In genomic region chr16:81284241-81284640, GRCm38 (mm10) we compare ENCODE assay signal across 8 mouse cellular contexts.
DNase-seq lines count a peak whose midpoint lies in the region; ATAC-seq and TF ChIP-seq lines count a peak whose summit lies in the region.

No protein-coding gene starts in this region.

- H3K4me2 ChIP-seq in hindbrain, postnatal 0 days (ENCODE audit: low read depth, low read length) = no peak overlapping the region

- no peaks in the 10 kb centered on the region for H3K36me3 ChIP-seq in hindbrain, postnatal 0 days (ENCODE audit: insufficient read depth, low read length)

- DNase-seq in adrenal gland, adult 18-20 months (ENCODE audit: low spot score in 2 of 2) = peak; percentile 15 to 44
- DNase-seq in adrenal gland, adult 8-10 months = no peak
- DNase-seq in lung, postnatal 10 days = peak; percentile 24
- DNase-seq in lung, postnatal 25 days (ENCODE audit: low spot score) = no peak
- DNase-seq in cerebellum, adult 11-12 months = peak; percentile 24
- DNase-seq in hindbrain, postnatal 0 days (ENCODE audit: low spot score) = peak; percentile 76
- peak; percentile 71 for DNase-seq in left cerebral cortex, postnatal 4 days
- no peak for DNase-seq in B cell, adult 2 months

- H3K4me3 ChIP-seq in hindbrain, postnatal 0 days (ENCODE audit: low read length) = no peak overlapping the region

- no peaks in the 10 kb centered on the region for H3K9me3 ChIP-seq in hindbrain, postnatal 0 days (ENCODE audit: low read length)

- 32% methylated on average over 5 of the region's 5 CpGs for WGBS in hindbrain, postnatal 0 days

- H3K4me1 ChIP-seq in hindbrain, postnatal 0 days (ENCODE audit: insufficient read depth, low read length) = no peaks in the 10 kb centered on the region

- ATAC-seq in hindbrain, postnatal 0 days = no peak

- peak; percentile 57 for TF ChIP-seq CTCF in hindbrain, postnatal 0 days (IDR thresholded peaks at IDR 0.05; ENCODE audit: low read depth)

- intact Hi-C loops in left cerebral cortex, postnatal 4 days (cut with DNase I) = no loop called here

- H3K27ac ChIP-seq in hindbrain, postnatal 0 days = no peak overlapping the region

- no peaks in the 10 kb centered on the region for H3K27me3 ChIP-seq in hindbrain, postnatal 0 days (ENCODE audit: insufficient read depth, low read length)

- H3K9ac ChIP-seq in hindbrain, postnatal 0 days (replicated peaks; ENCODE audit: low read length) = no peak overlapping the region

Comparison
In these comparisons a context has a peak if more than half of its experiments do, and no peak if none do; other contexts are left out.
1. DNase-seq: peak in adrenal gland, adult 18-20 months (2 of 2), lung, postnatal 10 days (single experiment), cerebellum, adult 11-12 months (single experiment), hindbrain, postnatal 0 days (single experiment) and left cerebral cortex, postnatal 4 days (single experiment); none in adrenal gland, adult 8-10 months (single experiment), lung, postnatal 25 days (single experiment) and B cell, adult 2 months (0 of 2).